Mouse (Mus musculus) gastrocnemius, adult 8-10 months (tissue): Measurements from ENCODE around the gene Spatc1l. TPM values are rescaled to one million over a fixed set of nuclear protein-coding genes. Genes with fewer than 3 reads are reported as not detected.

Experiments
- DNase-seq, 2 experiments: peaks; one replicate each; pipeline ENCODE4 v3.0.0; 2022; ENCODE audit warnings: low spot score in 2 of 2
- total RNA-seq, 4 experiments: library from RNA; stranded (reverse); gene quantifications; 2 replicates each; pipeline ENCODE4 v1.2.4; 2022

The Spatc1l gene
- total RNA-seq, 4 experiments from 2014 or later = not detected

- DNase-seq = no peak
Observed at GRCm38 (mm10) chr10:76590197-76590596, 28.1 kb downstream of the Spatc1l start.

GRCm38 (mm10) chr10:76596338-76596737 lies 34.3 kb downstream of the Spatc1l start:
- DNase-seq = no peak

- no peak for DNase-seq
Observed at GRCm38 (mm10) chr10:76602690-76603089, 40.6 kb downstream of the Spatc1l start.

GRCm38 (mm10) chr10:76612473-76612872 lies 50.4 kb downstream of the Spatc1l start:
- DNase-seq = no peak

Other genes starting within 250 kb of the Spatc1l start
- 1 to 10 TPM; 2.6 to 4.3 (median 2.8) TPM for gene Dip2a, start 217.0 kb upstream of the Spatc1l start, total RNA-seq
- gene AC141477.1, start 121.8 kb upstream of the Spatc1l start, total RNA-seq = not detected
- gene Pcnt, start 119.5 kb upstream of the Spatc1l start, total RNA-seq = 10 to 100 TPM; 53.2 to 69.0 (median 59.0) TPM
- gene 2610028H24Rik, start 113.2 kb upstream of the Spatc1l start, total RNA-seq = not detected
- 10 to 100 TPM; 15.6 to 19.9 (median 17.2) TPM for gene Mcm3ap, start 93.3 kb upstream of the Spatc1l start, total RNA-seq
- 1 to 10 TPM; 3.7 to 4.4 (median 4.2) TPM for gene Ybey, start 93.2 kb upstream of the Spatc1l start, total RNA-seq
- 1 to 10 TPM; 4.4 to 8.1 (median 7.2) TPM for gene Lss, start 30.7 kb upstream of the Spatc1l start, total RNA-seq
- under 1 TPM in 1 of 4 experiments, not detected in 3; 0.27 TPM for gene Ftcd, start 13.4 kb downstream of the Spatc1l start, total RNA-seq
- 10 to 100 TPM; 15.1 to 28.1 (median 17.1) TPM for gene Col6a2, start 61.4 kb downstream of the Spatc1l start, total RNA-seq
- 10 to 100 TPM; 11.6 to 27.0 (median 15.2) TPM for gene Col6a1, start 163.9 kb downstream of the Spatc1l start, total RNA-seq